Mouse (Mus musculus) neural tube, embryonic 11.5 days (tissue): ENCODE data around the gene Runx3. TPM values are rescaled to one million over a fixed set of nuclear protein-coding genes. Genes with fewer than 3 reads are reported as not detected.

Experiments
- ATAC-seq: fragments of 200-750 bp; cut with Nextera tagmentation; 2 replicates; pipeline ENCODE4 v1.8.0; 2017; ENCODE audit warnings: moderate number of reproducible peaks, mild to moderate bottlenecking, moderate TSS enrichment, moderate library complexity; ENCODE audit not compliant: insufficient read depth, low FRiP score, low TSS enrichment
- DNase-seq: peaks from one replicate; pipeline ENCODE4 v3.0.0-alpha.2; 2015; ENCODE audit warnings: low spot score
- H3K27ac ChIP-seq: fragments of 300-500 bp; sonication (generic); 2 replicates; pipeline ENCODE4 v1.5.1; 2014; ENCODE audit warnings: low read depth, mild to moderate bottlenecking, low read length
- H3K27me3 ChIP-seq: fragments of 300-500 bp; sonication (generic); 2 replicates; pipeline ENCODE4 v1.6.1; 2014; ENCODE audit warnings: mild to moderate bottlenecking, low read length, mixed read lengths; ENCODE audit not compliant: control insufficient read depth, insufficient read depth
- H3K36me3 ChIP-seq: fragments of 300-500 bp; sonication (generic); 2 replicates; pipeline ENCODE4 v1.6.1; 2014; ENCODE audit warnings: mild to moderate bottlenecking, low read length, moderate library complexity, mixed read lengths; ENCODE audit not compliant: control insufficient read depth, insufficient read depth
- H3K4me1 ChIP-seq: fragments of 300-500 bp; sonication (generic); 2 replicates; pipeline ENCODE4 v1.6.1; 2014; ENCODE audit warnings: low read length, mixed read lengths; ENCODE audit not compliant: control insufficient read depth, insufficient read depth
- H3K4me2 ChIP-seq: fragments of 300-500 bp; sonication (generic); 2 replicates; pipeline ENCODE4 v1.6.1; 2014; ENCODE audit warnings: low read depth, mild to moderate bottlenecking, moderate library complexity
- H3K4me3 ChIP-seq: fragments of 300-500 bp; sonication (generic); 2 replicates; pipeline ENCODE4 v1.5.1; 2014; ENCODE audit warnings: low read depth, low read length
- H3K9ac ChIP-seq: fragments of 300-500 bp; sonication (generic); 2 replicates; pipeline ENCODE4 v1.6.1; 2014; ENCODE audit warnings: mild to moderate bottlenecking, low read length
- H3K9me3 ChIP-seq: fragments of 300-500 bp; sonication (generic); 2 replicates; pipeline ENCODE4 v1.6.1; 2016; ENCODE audit warnings: low read length; ENCODE audit not compliant: control insufficient read depth
- WGBS: fragments of 180-500 bp; shearing (Covaris S2); extraction: QIAGEN DNeasy Blood & Tissue Kit; methylation state at CpG from one replicate; pipeline ENCODE4 v1.1.7; 2014; 5-methylcytosine and 5-hydroxymethylcytosine counted together
- polyA plus RNA-seq: library from polyadenylated mRNA; unstranded; fragments of >200 nt; fragmentation: Nextera tagmentation; extraction: Ambion mirVana; gene quantifications from 2 replicates; pipeline ENCODE4 v1.2.1, GENCODE M21; 2014

Runx3 gene
- polyA plus RNA-seq, 1 experiment from 2014 or later: 3.0 TPM

DNA sequence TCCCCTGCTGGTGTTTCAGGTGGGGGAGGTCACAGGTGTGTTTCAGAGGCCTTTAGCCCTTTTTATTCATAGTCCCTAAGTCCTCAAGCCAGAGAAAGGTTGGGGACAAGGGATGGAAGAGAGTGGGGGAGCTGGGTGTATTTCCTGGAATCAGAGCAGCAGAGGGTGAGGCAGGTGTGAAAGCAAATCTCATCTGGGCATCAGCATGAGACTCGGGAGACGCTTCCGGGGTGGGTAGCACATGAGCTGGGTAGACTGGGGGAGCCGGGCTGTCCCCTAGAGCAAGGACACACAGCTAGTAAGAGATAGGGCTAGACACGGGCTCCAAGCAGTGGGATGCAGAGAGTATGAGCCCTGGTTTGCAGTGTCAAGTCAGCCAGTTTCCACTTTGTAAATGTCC is 16.7 kb upstream of the Runx3 start:
- WGBS: 64% methylated on average over 5 of the region's 5 CpGs
- Histone ChIP-seq H3K27ac (no peak overlapping the region), H3K9ac (no peak overlapping the region), H3K4me3 (no peak overlapping the region), H3K9me3 (no peaks in the 10 kb centered on the region), H3K27me3 (no peaks in the 10 kb centered on the region), H3K36me3 (no peaks in the 10 kb centered on the region), H3K4me1 (no peaks in the 10 kb centered on the region), H3K4me2 (no peak overlapping the region)
- DNase-seq (no peak), ATAC-seq (no peak)

DNA sequence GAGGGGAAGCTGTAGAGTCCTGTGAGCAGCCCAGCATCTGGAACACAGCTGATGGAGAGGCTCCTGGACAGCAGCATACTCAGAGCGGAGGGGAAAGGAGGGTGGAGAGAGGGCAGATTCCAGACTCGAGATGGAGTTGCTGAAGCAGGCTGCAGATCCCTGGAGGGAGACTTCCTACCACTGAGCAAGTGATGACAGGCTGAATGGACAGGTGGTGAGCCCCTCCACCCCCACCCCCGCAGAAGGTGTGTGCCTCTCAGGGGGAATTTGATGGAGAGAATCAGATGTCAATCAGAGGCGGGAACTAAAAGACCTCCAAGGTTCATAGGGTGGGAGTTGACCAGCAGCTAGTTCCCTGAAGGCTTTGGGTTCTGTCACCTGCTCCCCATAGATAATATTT is 13.5 kb upstream of the Runx3 start:
- no peak overlapping the region for H3K4me2 ChIP-seq
- H3K4me1 ChIP-seq: no peaks in the 10 kb centered on the region
- ATAC-seq: no peak
- 52% methylated on average over 4 of the region's 4 CpGs for WGBS
- no peak for DNase-seq
- H3K4me3 ChIP-seq: no peak overlapping the region
- no peaks in the 10 kb centered on the region for H3K9me3 ChIP-seq
- no peaks in the 10 kb centered on the region for H3K36me3 ChIP-seq
- H3K27ac ChIP-seq: no peak overlapping the region
- no peak overlapping the region for H3K9ac ChIP-seq
- no peaks in the 10 kb centered on the region for H3K27me3 ChIP-seq

DNA sequence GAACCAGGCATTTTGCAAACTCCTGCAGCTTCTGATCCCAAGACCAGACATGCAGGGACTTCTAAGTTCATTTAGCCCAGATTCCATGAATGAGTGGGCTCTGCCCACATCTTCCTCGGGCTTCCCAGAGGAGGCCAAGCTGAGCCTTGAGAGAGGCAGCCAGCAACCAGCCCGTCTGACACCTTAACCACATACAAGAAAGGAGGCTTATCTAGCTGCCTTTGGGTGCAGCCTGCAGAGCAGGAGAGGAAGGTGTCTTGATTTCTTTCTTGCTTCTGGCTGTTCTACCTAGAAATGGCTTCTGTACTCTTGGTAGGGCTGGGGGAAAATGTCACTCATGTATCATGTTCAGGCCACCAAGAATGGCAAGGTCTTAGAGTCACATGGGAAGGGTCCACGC is 11.8 kb upstream of the Runx3 start:
- no peak overlapping the region for H3K27ac ChIP-seq
- no peaks in the 10 kb centered on the region for H3K27me3 ChIP-seq
- H3K4me1 ChIP-seq: no peaks in the 10 kb centered on the region
- DNase-seq: no peak
- WGBS: 70% methylated on average over 3 of the region's 3 CpGs
- no peak overlapping the region for H3K9ac ChIP-seq
- no peaks in the 10 kb centered on the region for H3K9me3 ChIP-seq
- no peak overlapping the region for H3K4me2 ChIP-seq
- no peaks in the 10 kb centered on the region for H3K36me3 ChIP-seq
- H3K4me3 ChIP-seq: no peak overlapping the region
- no peak for ATAC-seq

DNA sequence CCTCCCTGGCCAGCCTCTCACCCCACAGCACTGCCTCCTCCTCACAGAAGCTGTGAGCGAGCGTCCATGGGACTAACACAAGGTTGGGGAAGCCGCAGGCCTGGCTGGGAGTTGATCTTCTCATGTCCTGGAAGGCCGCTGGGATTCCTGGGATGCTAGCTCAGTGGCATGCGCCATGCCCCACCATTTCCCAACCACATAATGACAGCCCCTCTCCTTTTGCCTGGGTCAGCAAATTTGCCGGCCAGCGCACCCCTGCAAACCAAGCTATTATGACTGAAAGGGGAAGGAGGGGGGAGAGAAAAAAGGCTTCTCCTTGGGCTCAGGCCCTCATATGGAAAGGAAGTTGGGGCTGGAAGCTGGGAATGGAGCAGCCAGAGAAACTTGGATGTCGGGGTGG is 6.8 kb upstream of the Runx3 start:
- 83% methylated on average over 8 of the region's 8 CpGs for WGBS
- no peaks in the 10 kb centered on the region for H3K9me3 ChIP-seq

DNA sequence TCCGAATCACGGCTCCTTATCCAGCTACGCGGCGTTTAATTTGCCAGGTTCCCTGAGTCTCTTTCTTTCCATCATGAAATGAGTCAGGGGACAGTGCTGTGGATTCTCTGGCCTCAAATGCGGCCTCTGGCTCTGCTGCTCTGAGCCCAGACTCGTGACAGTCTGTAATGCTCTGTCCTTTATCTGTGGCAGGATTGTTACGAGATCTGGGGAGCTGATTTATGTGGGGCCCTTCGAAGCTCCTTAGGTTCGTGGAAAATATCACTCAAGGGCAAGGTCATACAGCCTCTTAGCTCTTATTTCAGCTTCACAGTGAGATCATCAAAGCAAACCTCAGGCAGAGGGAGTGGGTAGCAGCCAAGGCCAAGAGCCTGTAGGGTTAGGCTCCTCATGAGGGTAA is 6.2 kb upstream of the Runx3 start:
- WGBS: 85% methylated on average over 10 of the region's 10 CpGs
- ATAC-seq (no peak), DNase-seq (no peak)
- Histone ChIP-seq H3K4me3 (no peak overlapping the region), H3K27me3 (no peaks in the 10 kb centered on the region), H3K36me3 (no peaks in the 10 kb centered on the region), H3K4me2 (no peak overlapping the region), H3K4me1 (no peaks in the 10 kb centered on the region), H3K9me3 (no peaks in the 10 kb centered on the region), H3K27ac (no peak overlapping the region), H3K9ac (no peak overlapping the region)

More for the DNA sequence above, 6.8 kb upstream of the Runx3 start:
- ATAC-seq (no peak), DNase-seq (no peak)
- H3K9ac ChIP-seq: no peak overlapping the region
- H3K4me2 ChIP-seq: no peak overlapping the region
- H3K36me3 ChIP-seq: no peaks in the 10 kb centered on the region
- H3K4me1 ChIP-seq: no peaks in the 10 kb centered on the region
- H3K4me3 ChIP-seq: no peak overlapping the region
- H3K27ac ChIP-seq: no peak overlapping the region
- H3K27me3 ChIP-seq: no peaks in the 10 kb centered on the region

DNA sequence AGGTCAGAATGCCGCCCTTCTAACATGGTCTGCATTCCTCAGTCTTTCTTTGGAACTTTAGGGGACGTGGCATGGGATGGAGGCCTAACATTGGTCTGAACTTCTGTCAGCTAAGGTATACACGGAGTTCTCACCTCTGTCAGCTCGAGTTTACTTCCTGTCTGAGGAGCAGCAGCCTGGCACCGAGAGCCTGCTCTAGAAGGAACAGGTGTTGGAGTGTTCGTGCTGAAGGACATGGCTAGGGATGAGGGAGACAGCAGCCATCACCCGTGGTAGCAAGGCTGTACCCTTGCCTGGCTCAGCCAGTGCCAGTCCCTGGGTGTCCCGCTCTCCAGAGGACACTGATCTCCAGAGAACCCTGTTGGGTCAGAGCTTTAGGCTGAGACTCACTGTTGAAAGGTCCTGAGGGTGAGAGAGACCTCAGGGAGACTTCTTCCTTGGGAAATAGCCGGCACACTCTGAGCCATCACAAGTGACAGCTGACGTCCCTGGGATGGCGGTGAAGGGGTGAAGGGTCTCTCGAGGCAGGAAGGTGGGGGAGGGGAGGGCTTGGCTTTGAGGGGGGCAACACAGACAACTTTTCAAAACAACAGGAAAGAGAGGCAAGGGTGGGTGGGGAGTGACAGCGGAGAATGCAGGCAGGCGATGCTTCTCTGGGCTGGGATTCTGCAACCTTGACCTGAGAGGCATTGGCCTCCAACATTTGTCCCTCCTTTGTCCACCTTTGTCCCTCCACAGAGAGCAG is 4.9 kb upstream of the Runx3 start:
- no peak overlapping the region for H3K4me2 ChIP-seq
- H3K4me3 ChIP-seq: no peak overlapping the region
- no peak overlapping the region for H3K27ac ChIP-seq
- H3K4me1 ChIP-seq: no peaks in the 10 kb centered on the region
- no peaks in the 10 kb centered on the region for H3K9me3 ChIP-seq
- no peak overlapping the region for H3K9ac ChIP-seq
- H3K36me3 ChIP-seq: no peaks in the 10 kb centered on the region
- no peaks in the 10 kb centered on the region for H3K27me3 ChIP-seq
- no peak for ATAC-seq
- 63% methylated on average over 14 of the region's 14 CpGs for WGBS
- DNase-seq: no peak

DNA sequence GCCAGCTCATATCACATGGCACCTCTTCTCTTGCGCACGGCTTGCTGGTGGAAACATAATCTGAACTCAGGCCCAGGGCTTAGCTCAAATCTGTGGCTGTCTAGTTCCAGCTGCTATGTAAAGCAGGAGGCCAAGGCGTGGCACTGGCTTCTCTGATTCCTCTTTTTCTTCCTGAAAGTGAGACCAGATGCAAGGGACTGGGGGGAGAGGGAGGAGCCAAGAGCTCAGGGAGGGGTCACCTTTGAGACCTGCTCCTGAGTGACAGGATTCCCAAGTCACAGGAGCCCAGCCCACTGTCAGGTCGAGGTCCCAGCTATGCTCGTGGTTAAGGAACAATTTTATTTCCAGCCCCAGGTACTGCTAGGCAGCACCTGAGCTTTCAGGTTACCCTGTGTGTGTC is 4.1 kb upstream of the Runx3 start:
- Histone ChIP-seq H3K4me3 (no peak overlapping the region), H3K36me3 (no peaks in the 10 kb centered on the region), H3K4me2 (no peak overlapping the region), H3K9me3 (no peaks in the 10 kb centered on the region), H3K9ac (no peak overlapping the region), H3K27me3 (no peaks in the 10 kb centered on the region), H3K4me1 (no peaks in the 10 kb centered on the region), H3K27ac (no peak overlapping the region)
- ATAC-seq: no peak
- no peak for DNase-seq
- WGBS: 70% methylated on average over 5 of the region's 5 CpGs

DNA sequence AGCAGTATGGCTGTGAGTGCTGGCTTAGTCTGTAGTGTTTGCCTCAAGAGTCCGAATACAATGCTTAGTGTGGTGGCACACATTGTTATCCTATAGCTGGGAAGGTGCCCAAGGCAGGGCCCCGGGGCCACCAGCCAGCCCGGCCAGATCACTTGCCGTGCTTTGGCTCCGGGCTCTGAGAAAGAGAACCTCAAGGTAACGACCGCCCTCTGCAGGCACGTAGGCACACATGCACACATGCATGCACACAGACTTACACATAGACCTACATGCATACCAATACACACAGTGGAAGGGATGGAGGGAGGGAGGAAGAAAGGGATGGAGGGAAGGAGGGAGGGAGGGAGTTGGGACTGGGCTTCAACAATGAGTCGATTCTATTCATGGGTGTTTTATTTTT is 2.6 kb upstream of the Runx3 start:
- no peak for DNase-seq
- Histone ChIP-seq H3K4me3 (no peak overlapping the region), H3K4me2 (no peak overlapping the region), H3K9ac (no peak overlapping the region), H3K9me3 (no peaks in the 10 kb centered on the region), H3K4me1 (no peaks in the 10 kb centered on the region), H3K27me3 (no peaks in the 10 kb centered on the region), H3K27ac (no peak overlapping the region), H3K36me3 (no peaks in the 10 kb centered on the region)
- no peak for ATAC-seq
- WGBS: 91% methylated on average over 9 of the region's 9 CpGs

DNA sequence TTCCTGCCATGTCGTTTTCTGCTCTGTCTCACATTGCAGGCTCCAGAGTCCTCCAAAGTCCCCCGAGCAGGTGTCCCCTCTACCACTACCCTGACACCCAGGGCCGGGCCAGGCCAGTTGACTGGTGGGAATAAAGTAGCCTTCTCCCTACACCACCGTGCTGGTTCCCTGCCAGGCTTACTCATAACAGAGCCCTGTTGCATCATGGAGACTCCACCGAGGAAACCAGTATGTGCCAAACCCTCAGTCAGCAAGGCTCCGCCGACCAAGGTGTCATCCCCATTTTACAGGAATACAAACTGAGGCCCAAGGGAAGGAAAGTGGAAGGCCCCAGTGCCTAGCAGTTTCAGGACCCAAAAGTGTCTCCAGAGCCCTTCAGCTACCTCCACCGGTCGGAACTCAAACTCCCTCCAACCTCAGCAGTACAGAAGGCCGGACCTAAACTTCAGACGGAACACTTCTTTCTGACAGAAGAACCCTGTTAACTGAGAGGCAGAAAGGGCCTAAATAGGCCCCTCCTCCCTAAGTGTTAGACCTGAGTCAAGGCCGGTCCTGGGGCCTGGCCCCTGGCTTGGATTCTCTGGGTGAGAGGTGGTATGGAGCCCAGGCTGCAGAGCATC is 1.5 kb upstream of the Runx3 start:
- H3K27me3 ChIP-seq: no peaks in the 10 kb centered on the region
- no peaks in the 10 kb centered on the region for H3K4me1 ChIP-seq
- no peak overlapping the region for H3K4me2 ChIP-seq
- ATAC-seq (no peak), DNase-seq (no peak)
- H3K9me3 ChIP-seq: no peaks in the 10 kb centered on the region
- no peak overlapping the region for H3K9ac ChIP-seq
- no peaks in the 10 kb centered on the region for H3K36me3 ChIP-seq
- H3K27ac ChIP-seq: no peak overlapping the region
- no peak overlapping the region for H3K4me3 ChIP-seq
- WGBS: 89% methylated on average over 12 of the region's 12 CpGs
